ENCODE assay signal across 13 mouse cellular contexts in the genomic region with DNA sequence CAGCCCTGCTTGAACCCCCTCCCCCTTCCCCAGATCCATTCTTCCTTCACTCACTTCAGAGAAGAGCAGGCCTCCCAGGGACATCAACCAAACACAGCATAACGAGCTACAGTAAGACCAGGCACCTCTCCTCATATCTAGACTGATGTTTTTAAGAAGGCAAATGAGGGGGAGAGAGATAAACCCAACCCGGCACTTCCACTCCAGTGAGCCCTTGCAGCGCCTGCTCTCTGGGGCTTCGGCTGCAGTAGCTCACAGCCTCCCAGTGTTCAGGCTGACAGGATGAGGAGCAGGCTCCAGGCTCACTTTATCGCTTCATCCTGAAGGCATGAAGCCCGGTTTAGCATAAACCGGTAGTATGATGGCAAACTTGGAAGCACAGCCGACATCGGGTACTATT.
"Had no signal": no experiment of that assay in that cellular context is flagged by ENCODE, and none has a peak within 500 bp of the region (broad histone marks: within the 10 kb centered on the region; RNA-seq: fewer than 3 reads in every experiment).

No protein-coding gene starts in this region.

- ATAC-seq: intestine, embryonic 15.5 days; liver, embryonic 12.5 days had no signal

- H3K4me3 ChIP-seq: intestine, embryonic 15.5 days; limb, embryonic 15.5 days; liver, embryonic 12.5 days; lung, embryonic 15.5 days had no signal

- H3K27me3 ChIP-seq: intestine, embryonic 15.5 days had no signal

- H3K9me3 ChIP-seq: intestine, embryonic 15.5 days; limb, embryonic 15.5 days; liver, embryonic 12.5 days; lung, embryonic 15.5 days had no signal

- H3K36me3 ChIP-seq: intestine, embryonic 15.5 days; limb, embryonic 15.5 days; liver, embryonic 12.5 days; lung, embryonic 15.5 days had no signal

- H3K9ac ChIP-seq: intestine, embryonic 15.5 days; limb, embryonic 15.5 days; liver, embryonic 12.5 days; lung, embryonic 15.5 days had no signal

- H3K27ac ChIP-seq: intestine, embryonic 15.5 days; limb, embryonic 15.5 days; liver, embryonic 12.5 days; lung, embryonic 15.5 days had no signal

- H3K4me1 ChIP-seq: intestine, embryonic 15.5 days; liver, embryonic 12.5 days; lung, embryonic 15.5 days had no signal

- DNase-seq: kidney, adult 2 months; kidney, postnatal 36 days; layer of hippocampus, adult 9-11 months; layer of hippocampus, postnatal 36 days; lung, postnatal 14 days; right cerebral cortex, postnatal 4 days; spleen, adult 18-20 months; thymus, adult 18-20 months; thymus, postnatal 14 days had no signal

- H3K4me2 ChIP-seq: intestine, embryonic 15.5 days; limb, embryonic 15.5 days; liver, embryonic 12.5 days; lung, embryonic 15.5 days had no signal
